Mouse (Mus musculus) kidney, adult 2 months (tissue): ENCODE results near the gene Phtf2. TPM values are rescaled to one million over a fixed set of nuclear protein-coding genes. Genes with fewer than 3 reads are reported as not detected.
A peak's percentile ranks its signal among the peaks of the same experiment; 100 is the strongest.
"Not testable (repeated sequence)": the region's sequence is repeated elsewhere in the genome, so short reads cannot be mapped to it uniquely, and the experiment has no call there.

Source experiments
- DNase-seq: peaks from one replicate; pipeline ENCODE4 v3.0.0; 2021
- H3K27ac ChIP-seq: fragments of 200-500 bp; 2 replicates; pipeline ENCODE4 v1.5.1; 2012; ENCODE audit warnings: low read depth, low read length, control low read depth, inconsistent platforms; ENCODE audit not compliant: insufficient read depth
- H3K27me3 ChIP-seq: fragments of 200-500 bp; replicated peaks from 2 replicates; pipeline ENCODE4 v1.6.1; 2012; ENCODE audit warnings: mild to moderate bottlenecking, moderate library complexity, low read length, inconsistent platforms; ENCODE audit not compliant: control insufficient read depth, insufficient read depth
- H3K36me3 ChIP-seq: fragments of 200-500 bp; 2 replicates; pipeline ENCODE4 v1.6.1; 2012; ENCODE audit warnings: mild to moderate bottlenecking, moderate library complexity, low read length, inconsistent platforms; ENCODE audit not compliant: control insufficient read depth, insufficient read depth
- H3K4me1 ChIP-seq: fragments of 200-500 bp; 2 replicates; pipeline ENCODE4 v1.6.1; 2011; ENCODE audit warnings: low read length; ENCODE audit not compliant: control insufficient read depth, insufficient read depth
- H3K4me3 ChIP-seq: fragments of 200-500 bp; 2 replicates; pipeline ENCODE4 v1.5.1; 2011; ENCODE audit warnings: mild to moderate bottlenecking, low read depth, low read length, control low read depth; ENCODE audit not compliant: insufficient read depth
- CTCF ChIP-seq: fragments of 200-500 bp; conservative IDR thresholded peaks from 2 replicates; pipeline ENCODE4 v1.5.1; 2011; ENCODE audit warnings: low read depth, mild to moderate bottlenecking, control low read depth, low read length, moderate library complexity, mixed read lengths; ENCODE audit not compliant: insufficient read depth, insufficient read length
- POLR2A ChIP-seq: fragments of 200-500 bp; IDR thresholded peaks from one replicate; pipeline ENCODE4 v1.6.1; 2011; ENCODE audit warnings: low read depth, low read length, control low read depth
- WGBS: fragments of 180-500 bp; shearing (Covaris S2); methylation state at CpG from one replicate; pipeline ENCODE4 v1.1.7; 2018; 5-methylcytosine and 5-hydroxymethylcytosine counted together
- polyA plus RNA-seq: library from polyadenylated mRNA; depleted of rRNA; stranded (reverse); fragments of >200 nt; gene quantifications from 2 replicates; pipeline ENCODE4 v1.2.3, GENCODE M21; 2012

The Phtf2 gene
- polyA plus RNA-seq, 1 experiment = 4.0 TPM

- no peak for TF ChIP-seq POLR2A
- no peaks in the 10 kb centered on the region for H3K27me3 ChIP-seq
- no peak overlapping the region for H3K27ac ChIP-seq
- H3K4me3 ChIP-seq = no peak overlapping the region
- H3K4me1 ChIP-seq = peaks cover 4% of the 10 kb centered on the region; the same call in 1 of the 2 replicates
- H3K36me3 ChIP-seq = no peaks in the 10 kb centered on the region
- 95% methylated on average over 5 of the region's 5 CpGs for WGBS
- no peak for DNase-seq
These were observed 86.0 kb downstream of the Phtf2 start for GRCm38 (mm10) chr5:20795932-20796331.

- no peaks in the 10 kb centered on the region for H3K27me3 ChIP-seq
- peaks cover 4% of the 10 kb centered on the region; the same call in 1 of the 2 replicates for H3K4me1 ChIP-seq
- TF ChIP-seq POLR2A = no peak
- no peak for TF ChIP-seq CTCF
- no peak overlapping the region for H3K4me3 ChIP-seq
- 53% methylated on average over 10 of the region's 10 CpGs for WGBS
- peak; percentile 62 for DNase-seq
- H3K27ac ChIP-seq = peak overlapping the region; percentile 40; the same call in 1 of the 2 replicates
- no peaks in the 10 kb centered on the region for H3K36me3 ChIP-seq
These were observed 90.0 kb downstream of the Phtf2 start for GRCm38 (mm10) chr5:20791793-20792554.

- WGBS = 92% methylated on average over 4 of the region's 5 CpGs
- H3K27me3 ChIP-seq, H3K36me3 ChIP-seq, H3K27ac ChIP-seq, H3K4me3 ChIP-seq, H3K4me1 ChIP-seq, DNase-seq: not testable (repeated sequence)
These were observed 95.5 kb downstream of the Phtf2 start for GRCm38 (mm10) chr5:20786471-20786870.

- no peak for DNase-seq
- WGBS = 98% methylated on average over 1 of the region's 1 CpGs
- Histone ChIP-seq H3K27ac (no peak overlapping the region), H3K4me1 (no peaks in the 10 kb centered on the region), H3K27me3 (no peaks in the 10 kb centered on the region), H3K36me3 (peaks cover 2% of the 10 kb centered on the region; the same call in 1 of the 2 replicates), H3K4me3 (no peak overlapping the region)
- TF ChIP-seq CTCF (no peak), POLR2A (no peak)
These were observed 100.8 kb downstream of the Phtf2 start for GRCm38 (mm10) chr5:20781116-20781515.

- TF ChIP-seq POLR2A (no peak), CTCF (no peak)
- WGBS = 83% methylated on average over 2 of the region's 2 CpGs
- H3K36me3 ChIP-seq = peaks cover 2% of the 10 kb centered on the region; the same call in 1 of the 2 replicates
- DNase-seq = no peak
- H3K27me3 ChIP-seq = no peaks in the 10 kb centered on the region
- no peaks in the 10 kb centered on the region for H3K4me1 ChIP-seq
- no peak overlapping the region for H3K4me3 ChIP-seq
- no peak overlapping the region for H3K27ac ChIP-seq
These were observed 102.7 kb downstream of the Phtf2 start for GRCm38 (mm10) chr5:20779191-20779590.

- H3K4me1 ChIP-seq = no peaks in the 10 kb centered on the region
- no peak overlapping the region for H3K27ac ChIP-seq
- H3K36me3 ChIP-seq = peaks cover 4% of the 10 kb centered on the region; the same call in 1 of the 2 replicates
- H3K27me3 ChIP-seq = no peaks in the 10 kb centered on the region
- 83% methylated on average over 8 of the region's 8 CpGs for WGBS
- no peak for DNase-seq
- TF ChIP-seq CTCF (no peak), POLR2A (no peak)
- no peak overlapping the region for H3K4me3 ChIP-seq
These were observed 103.5 kb downstream of the Phtf2 start for GRCm38 (mm10) chr5:20778274-20778984.

- Histone ChIP-seq H3K27me3 (no peaks in the 10 kb centered on the region), H3K27ac (no peak overlapping the region), H3K4me3 (no peak overlapping the region), H3K4me1 (no peaks in the 10 kb centered on the region), H3K36me3 (0 out of 2 replicates have a peak, but pooled peaks cover 2% of the 10 kb centered on the region)
- no peak for TF ChIP-seq CTCF
- TF ChIP-seq POLR2A = no peak
- DNase-seq = peak; percentile 24
- WGBS = 49% methylated on average over 3 of the region's 3 CpGs
These were observed 108.6 kb downstream of the Phtf2 start for GRCm38 (mm10) chr5:20773341-20773740.
